Mouse (Mus musculus) common myeloid progenitor, adult 5-6 weeks (primary cell): Measurements from ENCODE around the gene Atp1a3. TPM values are rescaled to one million over a fixed set of nuclear protein-coding genes. Genes with fewer than 3 reads are reported as not detected.

Experiments used
- ATAC-seq: replicated peaks from 2 replicates; pipeline ENCODE4 v1.8.0; 2016; ENCODE audit warnings: low read depth, mild to moderate bottlenecking, moderate TSS enrichment, inconsistent platforms; ENCODE audit not compliant: poor library complexity, severe bottlenecking
- total RNA-seq: library from RNA; stranded (forward); fragments of 200-1000, 187-1606 nt; gene quantifications from 2 replicates; pipeline ENCODE4 v1.2.3, GENCODE M21; 2017

Atp1a3 gene
- total RNA-seq, 1 experiment from 2014 or later = 23.8 TPM

GRCm38 (mm10) chr7:25006171-25006570, 413 bp upstream of the Atp1a3 start:
- no peak for ATAC-seq

GRCm38 (mm10) chr7:25004806-25005205, 952 bp downstream of the Atp1a3 start:
- ATAC-seq = no peak

GRCm38 (mm10) chr7:25003820-25004388, 1.9 kb downstream of the Atp1a3 start:
- no peak for ATAC-seq

- ATAC-seq = no peak
These were observed 2.5 kb downstream of the Atp1a3 start for GRCm38 (mm10) chr7:25003291-25003690.

GRCm38 (mm10) chr7:25000711-25001110, 5.0 kb downstream of the Atp1a3 start:
- no peak for ATAC-seq

- peak; percentile 73 for ATAC-seq
These were observed 5.5 kb downstream of the Atp1a3 start for GRCm38 (mm10) chr7:25000211-25000610.

- no peak for ATAC-seq
These were observed 12.7 kb downstream of the Atp1a3 start for GRCm38 (mm10) chr7:24993081-24993480.

GRCm38 (mm10) chr7:24990478-24990877, 15.3 kb downstream of the Atp1a3 start:
- 0 out of 2 replicates have a peak, but pooled peaks have one; percentile 15 for ATAC-seq

- no peak for ATAC-seq
These were observed 17.8 kb downstream of the Atp1a3 start for GRCm38 (mm10) chr7:24987941-24988340.

- ATAC-seq = no peak
These were observed 20.0 kb downstream of the Atp1a3 start for GRCm38 (mm10) chr7:24985799-24986198.

- ATAC-seq = no peak
These were observed 21.5 kb downstream of the Atp1a3 start for GRCm38 (mm10) chr7:24984307-24984706.

GRCm38 (mm10) chr7:24983396-24983795, 22.4 kb downstream of the Atp1a3 start:
- no peak for ATAC-seq

- no peak for ATAC-seq
These were observed 25.3 kb downstream of the Atp1a3 start for GRCm38 (mm10) chr7:24980439-24980838.

GRCm38 (mm10) chr7:24978781-24979180, 27.0 kb downstream of the Atp1a3 start:
- ATAC-seq = peak; percentile 84

- ATAC-seq = peak; percentile 23; the same call in 1 of the 2 replicates
These were observed 30.7 kb downstream of the Atp1a3 start for GRCm38 (mm10) chr7:24974893-24975595.

GRCm38 (mm10) chr7:24973902-24974301, 31.9 kb downstream of the Atp1a3 start:
- ATAC-seq = no peak

- no peak for ATAC-seq
These were observed 32.5 kb downstream of the Atp1a3 start for GRCm38 (mm10) chr7:24973208-24973607.

GRCm38 (mm10) chr7:24971972-24972893, 33.5 kb downstream of the Atp1a3 start, which contains the start of gene Rabac1:
Gene Rabac1 (minus strand): TSS chr7:24972754.
- peak; percentile 91 for ATAC-seq

GRCm38 (mm10) chr7:24971261-24971971, 34.3 kb downstream of the Atp1a3 start:
- no peak for ATAC-seq

- no peak for ATAC-seq
These were observed 35.4 kb downstream of the Atp1a3 start for GRCm38 (mm10) chr7:24970341-24970740.
